Mouse (Mus musculus) gastrocnemius, adult 18-20 months (tissue): ENCODE results near the gene Trim80. TPM values are rescaled to one million over a fixed set of nuclear protein-coding genes. Genes with fewer than 3 reads are reported as not detected.

Experiments
- DNase-seq: peaks from one replicate; pipeline ENCODE4 v3.0.0; 2021; ENCODE audit warnings: low spot score
- long read RNA-seq, 2 experiments: library from polyadenylated mRNA; stranded (forward); transcript quantifications; one replicate each; pipeline ENCODE4 v2.0.0; 2021
- total RNA-seq, 2 experiments: library from RNA; stranded (reverse); gene quantifications; 2 replicates each; pipeline ENCODE4 v1.2.3; 2021

Trim80 gene
- total RNA-seq: not detected
- long read RNA-seq, experiment 1: 0 reads
- long read RNA-seq, experiment 2: 0 reads

GRCm38 (mm10) chr11:115439906-115440595 lies at the start of gene Trim80:
Gene Trim80, plus strand, starts transcription at chr11:115440545.
- DNase-seq: no peak

- DNase-seq: no peak
Observed at GRCm38 (mm10) chr11:115391358-115391757, 49.0 kb upstream of the Trim80 start.

- no peak for DNase-seq
Observed at GRCm38 (mm10) chr11:115393721-115394325, 46.5 kb upstream of the Trim80 start.

- no peak for DNase-seq
Observed at GRCm38 (mm10) chr11:115398085-115398484, 42.3 kb upstream of the Trim80 start.

- no peak for DNase-seq
Observed at GRCm38 (mm10) chr11:115400126-115400525, 40.2 kb upstream of the Trim80 start.

- DNase-seq: no peak
Observed at GRCm38 (mm10) chr11:115400630-115401391, 39.5 kb upstream of the Trim80 start.

GRCm38 (mm10) chr11:115403338-115404124 lies 36.8 kb upstream of the Trim80 start, which contains the start of gene Mrpl58:
Gene Mrpl58, plus strand, starts transcription at chr11:115403752.
- peak; percentile 87 for DNase-seq

GRCm38 (mm10) chr11:115405723-115406122 lies 34.6 kb upstream of the Trim80 start:
- no peak for DNase-seq

- no peak for DNase-seq
Observed at GRCm38 (mm10) chr11:115406858-115407401, 33.4 kb upstream of the Trim80 start.

- DNase-seq: no peak
Observed at GRCm38 (mm10) chr11:115408266-115408920, 32.0 kb upstream of the Trim80 start.

GRCm38 (mm10) chr11:115409556-115409955 lies 30.8 kb upstream of the Trim80 start:
- DNase-seq: no peak

GRCm38 (mm10) chr11:115419531-115420237 lies 20.7 kb upstream of the Trim80 start, which contains the start of the genes Atp5h and Kctd2:
Gene Atp5h, minus strand, starts transcription at chr11:115419962.
Gene Kctd2, plus strand, starts transcription at chr11:115420128.
- DNase-seq: peak; percentile 96

GRCm38 (mm10) chr11:115420336-115421190 lies 19.8 kb upstream of the Trim80 start:
- DNase-seq: peak; percentile 56

GRCm38 (mm10) chr11:115421328-115421727 lies 19.0 kb upstream of the Trim80 start:
- no peak for DNase-seq

GRCm38 (mm10) chr11:115421972-115422371 lies 18.4 kb upstream of the Trim80 start:
- no peak for DNase-seq

- DNase-seq: no peak
Observed at GRCm38 (mm10) chr11:115423091-115423490, 17.3 kb upstream of the Trim80 start.

- DNase-seq: no peak
Observed at GRCm38 (mm10) chr11:115424666-115425065, 15.7 kb upstream of the Trim80 start.

- DNase-seq: no peak
Observed at GRCm38 (mm10) chr11:115425671-115426070, 14.7 kb upstream of the Trim80 start.
